Mouse (Mus musculus) forebrain, embryonic 10.5 days (tissue): ENCODE data around the gene Zfp36l1. TPM values are rescaled to one million over a fixed set of nuclear protein-coding genes. Genes with fewer than 3 reads are reported as not detected.

Experiments used
- DNase-seq: peaks from one replicate; pipeline ENCODE4 v3.0.0-alpha.2; 2017; ENCODE audit warnings: low spot score; ENCODE audit errors: extremely low spot score
- H3K27ac ChIP-seq: fragments of 300-500 bp; sonication (generic); 2 replicates; pipeline ENCODE4 v1.5.1; 2016; ENCODE audit warnings: mild to moderate bottlenecking
- H3K27me3 ChIP-seq: fragments of 300-500 bp; sonication (generic); 2 replicates; pipeline ENCODE4 v1.6.1; 2016; ENCODE audit warnings: mild to moderate bottlenecking; ENCODE audit not compliant: poor library complexity, severe bottlenecking
- H3K36me3 ChIP-seq: fragments of 300-500 bp; sonication (generic); replicated peaks from 2 replicates; pipeline ENCODE4 v1.6.1; 2016; ENCODE audit warnings: mild to moderate bottlenecking, moderate library complexity
- H3K4me1 ChIP-seq: fragments of 300-500 bp; sonication (generic); 2 replicates; pipeline ENCODE4 v1.6.1; 2016
- H3K4me3 ChIP-seq: fragments of 300-500 bp; sonication (generic); 2 replicates; pipeline ENCODE4 v1.5.1; 2016; ENCODE audit warnings: mild to moderate bottlenecking, moderate library complexity
- H3K9me3 ChIP-seq: fragments of 300-500 bp; sonication (generic); 2 replicates; pipeline ENCODE4 v1.6.1; 2016; ENCODE audit warnings: mild to moderate bottlenecking, moderate library complexity
- WGBS: fragments of 180-500 bp; shearing (Covaris S2); methylation state at CpG from one replicate; pipeline ENCODE4 v1.1.7; 2016; 5-methylcytosine and 5-hydroxymethylcytosine counted together
- polyA plus RNA-seq: library from polyadenylated mRNA; unstranded; fragments of >200 nt; fragmentation: Nextera tagmentation; extraction: Ambion mirVana; gene quantifications from 2 replicates; pipeline ENCODE4 v1.2.1, GENCODE M21; 2016

Zfp36l1 gene
- polyA plus RNA-seq, 1 experiment from 2014 or later, result 121 TPM

GRCm38 (mm10) chr12:80092787-80093186 is 20.0 kb downstream of the Zfp36l1 start:
- Histone ChIP-seq H3K27ac (peak overlapping the region; percentile 26; the same call in 1 of the 2 replicates), H3K36me3 (no peaks in the 10 kb centered on the region), H3K4me1 (peaks cover 33% of the 10 kb centered on the region), H3K4me3 (no peak overlapping the region), H3K27me3 (no peaks in the 10 kb centered on the region), H3K9me3 (no peaks in the 10 kb centered on the region)
- DNase-seq, result no peak

DNA sequence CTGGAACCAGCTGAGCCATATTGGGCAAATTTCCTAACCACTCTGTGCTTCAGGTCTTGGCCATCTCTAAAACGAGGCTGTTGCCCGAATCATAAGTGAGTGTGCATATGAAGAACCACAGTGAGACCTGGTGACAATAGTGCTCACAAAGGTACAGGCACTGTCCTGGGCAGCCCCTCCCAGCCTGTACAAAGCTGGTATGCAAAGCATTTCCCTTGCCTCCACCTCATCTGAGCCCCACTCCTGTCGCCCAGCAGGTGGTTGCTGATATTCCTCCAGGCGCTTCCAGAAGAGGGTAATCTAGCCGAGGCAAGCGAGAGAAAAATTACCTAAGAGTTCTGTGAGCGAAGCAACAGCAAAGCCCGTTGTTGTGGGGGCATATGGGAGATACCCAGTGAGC is 21.7 kb downstream of the Zfp36l1 start:
- H3K27me3 ChIP-seq, result no peaks in the 10 kb centered on the region
- 61% methylated on average over 8 of the region's 8 CpGs for WGBS
- H3K27ac ChIP-seq, result peak overlapping the region; percentile 73
- no peak overlapping the region for H3K4me3 ChIP-seq
- H3K9me3 ChIP-seq, result no peaks in the 10 kb centered on the region
- no peak for DNase-seq
- H3K36me3 ChIP-seq, result no peaks in the 10 kb centered on the region
- peaks cover 28% of the 10 kb centered on the region for H3K4me1 ChIP-seq

DNA sequence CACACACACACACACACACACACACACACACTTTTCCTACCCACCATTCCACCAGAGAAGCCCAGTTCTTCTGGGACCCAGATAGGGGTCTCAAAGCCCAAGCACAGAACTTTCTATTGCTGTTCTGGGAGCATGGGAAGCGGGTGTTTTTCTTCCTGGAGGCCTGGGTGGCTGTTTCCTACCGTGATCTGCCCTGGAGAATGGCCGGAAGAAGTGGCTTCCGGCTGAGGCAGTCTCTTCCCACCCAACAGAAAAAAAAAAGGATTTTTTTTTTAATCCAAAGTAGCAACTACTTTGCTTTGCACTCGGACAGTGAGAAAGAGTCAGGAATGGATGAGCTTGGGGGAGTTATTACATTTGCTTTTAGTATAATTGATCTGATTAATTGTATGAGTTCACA is 22.3 kb downstream of the Zfp36l1 start:
- H3K4me1 ChIP-seq, result peaks cover 27% of the 10 kb centered on the region
- H3K4me3 ChIP-seq, result no peak overlapping the region
- no peaks in the 10 kb centered on the region for H3K9me3 ChIP-seq
- DNase-seq, result no peak
- 72% methylated on average over 5 of the region's 5 CpGs for WGBS
- no peaks in the 10 kb centered on the region for H3K36me3 ChIP-seq
- H3K27me3 ChIP-seq, result no peaks in the 10 kb centered on the region
- peak overlapping the region; percentile 40; the same call in 1 of the 2 replicates for H3K27ac ChIP-seq

DNA sequence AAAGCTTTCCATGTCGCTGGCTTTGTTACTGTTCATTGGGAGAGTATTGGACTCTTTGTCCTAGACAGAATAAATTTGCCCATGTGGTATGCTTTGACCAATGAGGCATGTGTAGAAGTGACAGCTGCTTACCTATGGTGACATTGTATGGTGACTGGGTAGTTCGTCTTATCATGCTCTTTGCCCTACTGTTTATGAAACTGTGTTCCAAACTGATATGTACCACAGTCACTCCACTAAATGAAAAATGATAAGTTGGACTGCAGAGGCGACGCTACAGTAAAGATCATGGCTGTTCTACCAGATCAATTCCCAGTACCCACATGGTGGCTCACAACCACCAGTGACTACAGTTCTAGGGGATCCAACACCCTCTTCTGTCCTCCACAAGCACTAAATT is 24.7 kb downstream of the Zfp36l1 start:
- no peak overlapping the region for H3K27ac ChIP-seq
- DNase-seq, result no peak
- H3K9me3 ChIP-seq, result no peaks in the 10 kb centered on the region
- no peaks in the 10 kb centered on the region for H3K27me3 ChIP-seq
- WGBS, result 91% methylated on average over 4 of the region's 4 CpGs
- H3K4me1 ChIP-seq, result peaks cover 48% of the 10 kb centered on the region
- H3K4me3 ChIP-seq, result no peak overlapping the region
- no peaks in the 10 kb centered on the region for H3K36me3 ChIP-seq

DNA sequence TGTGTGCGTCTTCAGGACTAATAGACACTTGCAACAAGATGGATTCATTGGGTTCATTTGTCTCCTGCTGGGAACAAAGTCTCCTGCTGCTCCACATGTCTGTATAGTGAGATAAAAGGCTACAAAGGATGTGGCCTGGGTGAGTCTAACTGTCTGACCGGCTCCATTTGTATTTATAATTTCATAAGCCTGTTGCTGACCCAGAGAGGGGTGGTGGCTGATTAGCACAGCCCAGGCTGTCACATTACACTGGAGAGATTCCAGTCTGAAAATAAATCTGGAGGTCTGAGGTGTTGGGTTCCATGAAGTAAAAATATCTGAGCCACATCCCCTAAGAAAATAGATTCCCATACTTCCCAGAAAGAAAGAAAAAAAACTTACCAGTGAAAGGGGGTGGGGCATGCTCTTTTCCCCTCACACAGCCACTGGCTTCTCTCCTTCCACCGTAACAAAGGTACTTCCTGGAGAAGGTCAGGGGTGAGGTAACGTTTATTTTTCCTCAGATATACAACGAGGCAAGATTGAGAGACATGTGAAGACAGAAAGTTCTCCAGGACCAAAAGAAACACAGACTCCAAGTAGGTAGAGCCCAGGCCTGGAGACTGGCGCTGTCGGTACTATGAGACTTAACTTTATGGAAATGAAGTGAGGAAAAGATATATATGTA is 28.2 kb downstream of the Zfp36l1 start:
- DNase-seq, result no peak
- Histone ChIP-seq H3K9me3 (no peaks in the 10 kb centered on the region), H3K36me3 (no peaks in the 10 kb centered on the region), H3K4me3 (no peak overlapping the region), H3K4me1 (peaks cover 44% of the 10 kb centered on the region), H3K27ac (peak overlapping the region; percentile 75), H3K27me3 (no peaks in the 10 kb centered on the region)
- WGBS, result 64% methylated on average over 7 of the region's 7 CpGs

DNA sequence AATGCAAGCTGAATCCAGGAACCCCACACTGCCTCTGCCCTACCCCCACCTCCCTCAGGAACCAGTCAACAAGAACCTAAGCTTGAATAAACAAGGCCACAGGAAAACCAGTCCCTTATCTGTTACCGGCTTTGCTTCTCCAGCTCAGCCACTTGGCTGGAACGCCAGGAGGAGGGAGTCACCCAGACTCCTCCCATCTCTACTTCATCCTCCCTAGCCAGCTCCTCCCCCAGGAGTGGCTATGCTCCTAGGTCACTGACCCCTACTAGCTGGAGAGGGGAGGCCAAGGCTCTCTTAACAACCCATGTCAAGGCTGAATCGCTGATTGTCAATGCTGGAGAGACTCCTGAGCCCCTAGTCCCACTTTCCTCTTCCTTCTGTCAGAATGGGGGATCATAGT is 28.9 kb downstream of the Zfp36l1 start:
- no peak for DNase-seq
- 19% methylated on average over 3 of the region's 3 CpGs for WGBS
- Histone ChIP-seq H3K4me1 (peaks cover 44% of the 10 kb centered on the region), H3K27me3 (no peaks in the 10 kb centered on the region), H3K9me3 (no peaks in the 10 kb centered on the region), H3K27ac (peak overlapping the region; percentile 75), H3K36me3 (no peaks in the 10 kb centered on the region), H3K4me3 (no peak overlapping the region)

GRCm38 (mm10) chr12:80083133-80083821 is 29.5 kb downstream of the Zfp36l1 start:
- peaks cover 44% of the 10 kb centered on the region for H3K4me1 ChIP-seq
- WGBS, result 71% methylated on average over 7 of the region's 7 CpGs
- DNase-seq, result no peak
- H3K36me3 ChIP-seq, result no peaks in the 10 kb centered on the region
- H3K27ac ChIP-seq, result peak overlapping the region; percentile 75
- H3K27me3 ChIP-seq, result no peaks in the 10 kb centered on the region
- H3K4me3 ChIP-seq, result no peak overlapping the region
- no peaks in the 10 kb centered on the region for H3K9me3 ChIP-seq

GRCm38 (mm10) chr12:80082730-80083129 is 30.1 kb downstream of the Zfp36l1 start:
- no peaks in the 10 kb centered on the region for H3K36me3 ChIP-seq

GRCm38 (mm10) chr12:80081440-80081839 is 31.4 kb downstream of the Zfp36l1 start:
- Histone ChIP-seq H3K27me3 (no peaks in the 10 kb centered on the region), H3K4me1 (peaks cover 41% of the 10 kb centered on the region), H3K27ac (peak overlapping the region; percentile 58; the same call in 1 of the 2 replicates), H3K4me3 (no peak overlapping the region), H3K36me3 (no peaks in the 10 kb centered on the region), H3K9me3 (no peaks in the 10 kb centered on the region)
- 82% methylated on average over 2 of the region's 2 CpGs for WGBS
- no peak for DNase-seq

More at GRCm38 (mm10) chr12:80082730-80083129, 30.1 kb downstream of the Zfp36l1 start:
- Histone ChIP-seq H3K4me3 (no peak overlapping the region), H3K27ac (peak overlapping the region; percentile 75), H3K27me3 (no peaks in the 10 kb centered on the region), H3K9me3 (no peaks in the 10 kb centered on the region), H3K4me1 (peaks cover 41% of the 10 kb centered on the region)
- no peak for DNase-seq
- 87% methylated on average over 4 of the region's 4 CpGs for WGBS

DNA sequence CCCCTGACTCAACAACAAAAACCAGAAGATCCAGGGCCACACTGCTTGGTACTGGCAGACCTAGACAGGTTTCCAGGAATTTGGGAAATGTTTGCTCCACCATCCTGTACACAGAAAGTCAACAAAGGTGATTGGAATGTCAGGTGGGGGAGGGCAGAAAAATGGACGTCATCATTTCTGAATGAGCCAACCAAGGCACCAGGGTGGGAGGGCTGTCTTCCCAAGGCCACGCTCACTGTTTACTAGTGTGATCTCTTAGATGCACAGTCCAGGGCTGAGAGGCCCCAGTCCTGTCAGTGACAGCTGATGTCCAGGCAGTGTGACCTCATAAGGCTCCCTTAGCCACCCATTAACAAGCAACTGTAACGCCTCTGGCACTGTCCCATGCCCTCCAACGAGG is 32.9 kb downstream of the Zfp36l1 start:
- Histone ChIP-seq H3K27me3 (no peaks in the 10 kb centered on the region), H3K4me3 (no peak overlapping the region), H3K4me1 (peaks cover 35% of the 10 kb centered on the region), H3K9me3 (no peaks in the 10 kb centered on the region), H3K27ac (peak overlapping the region; percentile 6; the same call in 1 of the 2 replicates), H3K36me3 (no peaks in the 10 kb centered on the region)
- no peak for DNase-seq
- WGBS, result 88% methylated on average over 4 of the region's 4 CpGs

DNA sequence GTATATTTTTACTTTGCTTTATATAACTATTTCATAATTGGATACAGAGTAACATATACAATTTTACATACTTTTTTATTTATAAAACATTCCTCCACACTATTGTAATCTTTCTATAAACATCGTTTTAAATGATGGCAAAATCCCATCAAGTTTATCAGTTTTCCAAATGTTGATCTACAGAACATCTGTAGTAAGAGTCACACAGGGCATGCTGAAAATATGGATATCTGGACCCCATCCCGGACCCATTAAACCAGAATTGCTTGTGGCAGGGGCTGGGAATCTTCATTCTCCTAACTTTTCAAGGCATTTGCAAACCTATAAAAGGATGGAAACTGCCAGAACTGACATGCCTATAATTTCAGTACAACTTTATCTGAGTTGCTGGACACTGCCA is 38.5 kb downstream of the Zfp36l1 start:
- Histone ChIP-seq H3K4me1 (peaks cover 30% of the 10 kb centered on the region), H3K36me3 (no peaks in the 10 kb centered on the region), H3K4me3 (no peak overlapping the region), H3K27me3 (no peaks in the 10 kb centered on the region), H3K9me3 (no peaks in the 10 kb centered on the region), H3K27ac (no peak overlapping the region)
- no peak for DNase-seq
- WGBS, result 88% methylated on average over 2 of the region's 2 CpGs

DNA sequence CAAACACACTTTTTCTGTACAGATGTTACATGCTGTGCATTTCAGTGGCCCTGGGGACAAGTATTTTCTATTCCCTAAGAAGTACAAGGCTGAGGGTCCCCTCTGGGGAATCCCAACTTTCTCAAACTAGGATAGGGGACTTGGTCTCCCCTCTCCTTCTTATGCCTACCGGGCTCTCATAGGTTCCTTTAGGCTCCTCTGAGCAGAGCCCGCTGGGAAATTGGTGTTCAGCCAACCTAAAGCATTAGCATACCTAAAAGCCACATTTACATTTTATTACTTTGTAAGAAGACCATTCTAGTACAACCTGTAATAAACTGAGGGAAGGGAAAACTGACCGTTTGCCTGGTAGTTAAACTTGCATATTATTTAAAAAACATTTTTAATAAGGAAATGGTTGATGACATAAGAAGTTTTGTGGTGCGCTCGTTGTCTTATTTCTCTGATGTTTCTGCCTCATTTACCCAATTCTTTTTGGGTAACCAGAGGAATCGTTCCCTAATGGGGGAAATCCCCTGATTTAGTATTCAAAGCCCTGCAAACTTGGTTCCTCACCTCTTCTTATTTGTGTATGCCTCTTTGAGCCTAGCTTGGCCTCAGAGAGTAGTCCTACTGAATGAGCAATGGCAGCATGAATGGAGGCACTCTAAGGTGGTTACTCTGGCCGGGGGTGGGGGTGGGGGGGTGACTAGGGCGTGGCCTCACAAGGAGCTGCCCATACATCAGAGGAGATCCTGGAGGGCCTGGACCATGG is 42.1 kb downstream of the Zfp36l1 start:
- no peak overlapping the region for H3K4me3 ChIP-seq
- peak; percentile 63 for DNase-seq
- H3K4me1 ChIP-seq, result peaks cover 63% of the 10 kb centered on the region
- WGBS, result 23% methylated on average over 8 of the region's 8 CpGs
- peak overlapping the region; percentile 59 for H3K27ac ChIP-seq
- H3K36me3 ChIP-seq, result no peaks in the 10 kb centered on the region
- H3K27me3 ChIP-seq, result no peaks in the 10 kb centered on the region
- H3K9me3 ChIP-seq, result no peaks in the 10 kb centered on the region

DNA sequence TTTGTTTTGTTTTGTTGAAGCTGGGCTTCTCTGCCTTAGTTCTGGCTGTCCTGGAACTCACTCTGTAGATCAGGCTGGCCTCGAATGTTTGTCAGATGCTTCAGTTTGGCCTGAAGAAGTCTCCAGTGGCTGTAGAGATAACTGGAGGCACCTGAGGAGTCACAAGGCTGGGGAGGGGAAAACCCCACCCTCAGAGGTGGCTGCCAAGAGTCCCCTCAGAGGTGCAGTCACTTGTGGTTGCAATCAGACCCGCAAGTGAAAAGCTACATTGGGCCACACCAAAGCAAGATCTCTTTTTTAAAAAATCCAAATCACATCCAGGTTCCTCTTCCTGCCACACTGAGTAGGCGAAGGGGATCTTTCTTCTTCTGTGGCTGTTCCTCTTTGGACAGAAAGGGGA is 43.8 kb downstream of the Zfp36l1 start:
- H3K36me3 ChIP-seq, result no peaks in the 10 kb centered on the region
- DNase-seq, result no peak
- WGBS, result 87% methylated on average over 3 of the region's 3 CpGs
- no peak overlapping the region for H3K4me3 ChIP-seq
- peak overlapping the region; percentile 45 for H3K27ac ChIP-seq
- H3K4me1 ChIP-seq, result peaks cover 80% of the 10 kb centered on the region
- no peaks in the 10 kb centered on the region for H3K27me3 ChIP-seq
- no peaks in the 10 kb centered on the region for H3K9me3 ChIP-seq
